Mouse (Mus musculus) thymus, postnatal 14 days (tissue): ENCODE measurements around the gene Lingo1.

Experiments
- DNase-seq: peaks from one replicate; pipeline ENCODE4 v3.0.0; 2021

Lingo1 gene

DNA sequence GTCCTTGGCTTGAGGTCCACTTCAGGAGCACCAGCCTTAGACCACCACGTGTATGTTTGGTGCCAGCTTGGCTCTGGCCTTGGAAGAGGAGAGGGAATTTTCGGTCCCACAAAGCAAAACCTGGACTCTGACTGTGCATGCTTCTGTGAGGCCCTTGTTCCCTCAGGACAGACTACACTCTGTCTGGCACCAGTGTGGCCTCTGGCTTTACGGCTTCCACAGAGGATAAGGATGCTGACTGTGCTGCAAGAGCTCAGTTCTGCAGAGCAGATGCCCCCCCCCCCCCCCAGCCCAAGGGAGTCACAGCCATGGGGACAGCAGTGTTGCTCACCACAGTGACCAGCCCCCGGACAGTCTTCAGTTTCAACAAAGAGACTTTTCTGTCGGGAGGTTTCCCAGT lies 206.5 kb downstream of the Lingo1 start:
- no peak for DNase-seq

DNA sequence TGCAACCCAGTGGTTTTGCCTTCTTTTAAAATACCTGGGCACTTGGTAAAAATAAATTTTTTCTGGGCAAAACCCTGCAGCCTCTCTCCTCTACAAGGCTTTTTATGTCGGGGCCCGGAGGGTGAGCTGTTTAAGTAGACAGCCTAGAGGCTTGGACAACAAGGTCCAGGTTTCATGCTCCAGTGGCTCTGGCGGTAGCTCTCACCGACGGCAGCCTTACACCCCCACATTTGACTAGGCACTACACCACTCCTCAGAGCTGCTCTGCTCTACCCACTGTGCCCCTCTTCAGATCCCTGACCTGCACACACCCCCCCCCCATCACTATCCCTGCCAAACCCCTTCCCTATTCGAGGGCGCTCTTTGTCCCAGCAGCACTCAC lies 212.2 kb downstream of the Lingo1 start:
- no peak for DNase-seq

DNA sequence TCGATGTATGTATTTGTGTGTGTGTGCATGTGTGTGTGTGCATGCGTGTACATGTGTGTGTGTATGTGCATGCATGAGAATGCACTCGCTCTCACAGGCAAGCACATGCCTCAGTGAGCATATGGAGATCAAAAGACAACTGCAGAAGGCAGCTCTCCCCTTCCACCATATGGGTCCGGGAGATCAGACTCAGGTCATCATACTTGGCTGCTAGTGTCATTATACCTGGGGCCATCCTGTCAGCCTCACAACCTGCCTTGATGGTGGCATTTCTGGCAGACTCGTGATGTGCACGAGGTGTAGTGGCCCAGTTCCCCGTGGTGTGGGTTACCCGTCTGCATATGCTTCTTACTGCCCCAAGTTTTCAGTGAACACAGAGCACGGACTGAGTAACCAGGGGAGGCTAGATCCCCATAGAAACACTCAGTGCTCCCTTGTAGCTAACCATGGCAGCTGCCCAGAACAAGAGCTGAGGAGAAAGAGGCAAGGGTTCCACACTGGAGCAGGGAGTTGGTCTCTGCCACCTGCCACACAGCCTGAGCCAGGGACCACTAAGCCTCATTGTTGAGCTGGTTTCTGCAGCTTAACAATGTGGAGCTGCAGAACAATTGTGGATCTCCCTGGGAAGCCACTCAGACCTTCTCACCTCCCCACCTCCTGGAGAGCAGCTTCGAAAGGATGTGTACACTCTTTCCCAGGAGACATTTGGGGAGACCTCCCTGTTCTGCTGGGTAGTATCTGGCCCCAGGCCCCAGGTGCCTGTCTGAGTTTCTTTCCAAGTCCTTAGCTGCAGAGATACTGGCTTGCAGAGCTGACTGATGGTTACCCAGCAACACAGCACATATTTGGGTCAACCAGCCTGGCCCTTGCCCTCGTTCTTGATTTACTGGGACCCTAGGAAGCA lies 212.9 kb downstream of the Lingo1 start:
- DNase-seq: no peak

GRCm38 (mm10) chr9:56582628-56583027 lies 213.6 kb downstream of the Lingo1 start:
- DNase-seq: no peak

DNA sequence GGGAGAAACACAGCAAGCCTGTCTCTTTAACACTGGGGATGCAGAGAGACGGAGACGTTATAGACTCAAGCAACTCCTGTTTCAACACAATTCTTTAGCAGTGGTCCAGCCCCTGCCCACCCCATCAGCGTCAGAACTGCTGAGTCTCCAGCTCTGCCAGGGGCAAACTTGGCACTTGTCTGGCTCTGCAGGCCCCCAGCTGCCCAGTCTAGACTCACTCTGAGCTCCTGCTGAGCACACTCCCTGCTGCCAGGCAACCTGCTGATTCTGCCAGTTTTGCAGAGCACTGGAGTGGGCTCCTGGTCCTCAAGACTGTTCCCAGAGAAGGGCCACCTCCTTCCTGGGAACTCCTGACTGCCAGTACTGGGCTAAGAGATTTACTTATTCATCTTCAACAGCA lies 214.6 kb downstream of the Lingo1 start:
- no peak for DNase-seq

DNA sequence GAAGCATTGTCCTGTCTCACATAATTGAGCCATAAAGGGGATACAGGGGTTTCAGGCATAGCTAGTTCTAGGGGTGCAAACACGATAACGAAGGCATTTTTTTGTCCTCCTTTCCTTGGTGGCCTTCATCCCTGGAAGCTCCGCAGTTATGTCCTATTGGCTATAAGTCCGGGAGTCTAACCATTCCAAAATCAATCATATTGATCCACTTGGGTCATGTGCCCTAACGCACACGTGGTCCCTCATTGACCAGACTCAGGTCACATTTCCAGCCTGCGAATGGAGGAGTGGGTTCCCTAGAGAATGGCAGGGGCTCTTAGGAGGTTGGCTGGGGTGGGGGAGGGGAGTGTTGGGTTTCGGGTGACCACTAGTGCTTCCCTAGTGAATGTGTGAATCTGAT lies 215.3 kb downstream of the Lingo1 start:
- no peak for DNase-seq

DNA sequence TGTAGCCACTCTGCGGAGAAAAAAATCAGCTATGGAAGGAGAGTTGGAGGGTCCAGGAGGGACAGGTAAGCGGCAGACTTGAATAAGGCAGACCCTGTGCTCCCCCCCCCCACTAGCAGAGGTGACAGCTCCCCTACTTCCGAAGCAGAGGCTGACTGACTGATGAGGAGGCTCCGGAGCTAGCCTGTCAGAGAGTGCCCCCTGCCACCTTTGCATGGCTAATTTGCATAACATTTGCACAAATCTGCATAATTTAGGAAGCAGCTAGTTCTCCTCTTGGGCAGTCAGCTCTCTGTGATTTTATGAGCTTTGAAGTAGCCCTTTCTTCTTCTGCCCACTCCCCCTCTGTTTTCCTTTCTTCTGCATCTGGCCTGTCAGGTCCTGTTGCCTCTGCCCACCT lies 216.2 kb downstream of the Lingo1 start:
- DNase-seq: no peak

GRCm38 (mm10) chr9:56577405-56577804 lies 218.9 kb downstream of the Lingo1 start:
- DNase-seq: no peak

DNA sequence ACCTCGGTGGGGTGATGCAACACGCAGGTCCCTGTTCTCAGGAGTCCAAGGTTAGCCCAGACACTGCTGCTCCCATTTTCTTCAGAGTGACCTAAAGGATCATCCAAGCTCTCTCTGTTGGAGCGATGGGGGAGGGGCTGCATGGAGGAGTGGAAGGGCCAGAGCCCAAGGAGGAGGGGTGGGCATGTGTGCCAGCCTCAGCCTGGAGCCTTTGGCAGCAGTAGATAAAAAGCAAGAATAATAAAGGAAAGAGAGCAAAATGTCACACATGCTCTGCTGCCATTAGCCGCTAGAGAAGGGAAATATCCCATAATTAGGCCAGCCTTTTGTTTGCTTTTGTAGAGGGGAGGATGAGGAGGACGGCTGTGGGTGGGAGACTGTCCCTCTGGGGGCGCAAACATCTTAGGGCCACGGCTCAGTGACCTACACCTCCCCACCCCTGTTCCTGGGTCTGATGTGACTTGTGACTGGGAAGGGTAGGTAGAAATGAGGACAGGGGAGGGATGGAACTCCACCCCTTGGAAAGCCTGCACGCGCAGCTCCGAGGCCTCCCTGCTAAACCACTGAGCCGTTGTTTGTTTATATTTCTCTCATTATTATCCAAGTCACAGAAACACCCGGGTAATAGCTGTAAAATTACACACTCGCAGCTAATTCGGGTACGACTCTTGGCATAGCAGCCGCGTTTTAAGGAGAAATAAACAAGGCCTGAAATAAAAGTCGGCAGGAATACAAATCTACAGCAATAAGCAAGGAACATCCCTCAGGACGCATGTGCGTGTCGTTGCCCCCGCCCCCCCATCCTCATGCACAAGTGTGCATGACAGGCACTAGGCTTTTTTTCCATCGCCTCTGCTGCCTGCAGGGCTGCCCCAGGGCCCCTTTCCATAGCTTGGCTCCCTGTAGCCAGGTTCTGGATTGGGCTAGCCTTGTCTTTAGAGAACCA lies 223.5 kb downstream of the Lingo1 start:
- no peak for DNase-seq
